In the genomic region with DNA sequence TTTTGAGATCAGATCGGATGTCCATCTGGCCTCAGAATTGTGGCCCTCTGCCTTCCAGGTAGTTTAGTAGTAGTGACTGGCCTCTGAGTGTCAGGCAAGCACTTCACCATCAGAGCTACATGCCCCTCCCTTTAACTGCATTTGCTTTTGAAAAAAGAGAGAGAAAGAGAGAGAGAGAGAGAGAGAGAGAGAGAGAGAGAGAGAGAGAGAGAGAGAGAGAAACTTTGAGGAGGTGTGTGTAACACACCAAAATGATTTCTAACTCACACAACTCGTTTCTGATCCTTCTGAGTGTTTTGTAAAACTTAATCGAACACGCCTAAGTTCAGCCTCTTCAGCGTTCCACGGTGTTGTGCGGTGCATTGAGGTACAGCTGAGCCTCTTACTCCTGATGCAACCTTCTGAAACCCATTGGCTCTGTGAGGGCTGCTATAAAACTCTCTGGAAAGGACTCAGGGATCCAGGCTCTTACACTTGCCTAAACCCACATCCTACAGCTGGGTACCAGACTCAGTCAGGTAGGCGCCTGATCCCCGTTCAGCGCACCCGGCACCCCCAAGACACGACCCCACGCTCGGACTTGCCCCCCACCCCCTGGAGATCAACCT, we compare ENCODE assay signal across 10 mouse cellular contexts. TPM values are rescaled to one million over a fixed set of nuclear protein-coding genes. Genes with fewer than 3 reads are reported as not detected.
A peak's percentile ranks its signal among the peaks of the same experiment; 100 is the strongest.
DNase-seq lines count a peak whose midpoint lies in the region; ATAC-seq lines count a peak whose summit lies in the region.
"Had no signal": no experiment of that assay in that cellular context is flagged by ENCODE, and none has a peak within 500 bp of the region (broad histone marks: within the 10 kb centered on the region; RNA-seq: fewer than 3 reads in every experiment).

No protein-coding gene starts in this region.

- no peak for DNase-seq in lung, adult 18-20 months
- no peak for DNase-seq in forebrain, embryonic 11.5 days (ENCODE audit: low spot score)
- DNase-seq in adrenal gland, adult 18-20 months (ENCODE audit: low spot score in 2 of 2) = no peak
- no peak for DNase-seq in right cerebral cortex, adult 18-20 months
- DNase-seq in kidney, adult 9 months = no peak

- peak overlapping the region; percentile 35; the same call in 1 of the 2 replicates for H3K9ac ChIP-seq in lung, embryonic 16.5 days (ENCODE audit: low read length)
- H3K9ac ChIP-seq in forebrain, embryonic 11.5 days (ENCODE audit: low read length) = no peak overlapping the region
- H3K9ac ChIP-seq in limb, embryonic 15.5 days = no peak overlapping the region
- H3K9ac ChIP-seq in stomach, embryonic 15.5 days = no peak overlapping the region
- H3K9ac ChIP-seq: liver, embryonic 14.5 days had no signal

- no peak overlapping the region for H3K27ac ChIP-seq in lung, embryonic 16.5 days (ENCODE audit: low read length)
- H3K27ac ChIP-seq in forebrain, embryonic 11.5 days (ENCODE audit: low read depth, low read length) = no peak overlapping the region
- H3K27ac ChIP-seq in limb, embryonic 15.5 days = no peak overlapping the region
- H3K27ac ChIP-seq in stomach, embryonic 15.5 days = no peak overlapping the region
- H3K27ac ChIP-seq: liver, embryonic 14.5 days had no signal

- H3K36me3 ChIP-seq in lung, embryonic 16.5 days (ENCODE audit: control insufficient read depth, insufficient read depth, low read length) = no peaks in the 10 kb centered on the region
- no peaks in the 10 kb centered on the region for H3K36me3 ChIP-seq in forebrain, embryonic 11.5 days (ENCODE audit: control insufficient read depth, insufficient read depth, low read length)
- H3K36me3 ChIP-seq in limb, embryonic 15.5 days = no peaks in the 10 kb centered on the region
- H3K36me3 ChIP-seq in stomach, embryonic 15.5 days = no peaks in the 10 kb centered on the region

- peaks cover 55% of the 10 kb centered on the region for H3K27me3 ChIP-seq in lung, embryonic 16.5 days (ENCODE audit: control insufficient read depth, insufficient read depth, low read depth, low read length)
- H3K27me3 ChIP-seq in forebrain, embryonic 11.5 days (ENCODE audit: control insufficient read depth, insufficient read depth, low read length) = peaks cover 47% of the 10 kb centered on the region
- peaks cover 80% of the 10 kb centered on the region for H3K27me3 ChIP-seq in limb, embryonic 15.5 days
- peaks cover 53% of the 10 kb centered on the region for H3K27me3 ChIP-seq in stomach, embryonic 15.5 days (replicated peaks)

- H3K4me1 ChIP-seq in lung, embryonic 16.5 days (replicated peaks; ENCODE audit: control insufficient read depth, insufficient read depth, low read length) = peaks cover 9% of the 10 kb centered on the region
- H3K4me1 ChIP-seq in forebrain, embryonic 11.5 days (replicated peaks; ENCODE audit: control insufficient read depth, insufficient read depth, low read length) = peaks cover 8% of the 10 kb centered on the region
- H3K4me1 ChIP-seq in limb, embryonic 15.5 days = peaks cover 18% of the 10 kb centered on the region
- H3K4me1 ChIP-seq in stomach, embryonic 15.5 days = peaks cover 8% of the 10 kb centered on the region; the same call in 1 of the 2 replicates

- no peaks in the 10 kb centered on the region for H3K9me3 ChIP-seq in lung, embryonic 16.5 days (ENCODE audit: control insufficient read depth, low read length)
- H3K9me3 ChIP-seq in forebrain, embryonic 11.5 days (ENCODE audit: control insufficient read depth, low read length) = no peaks in the 10 kb centered on the region
- H3K9me3 ChIP-seq in limb, embryonic 15.5 days = no peaks in the 10 kb centered on the region
- H3K9me3 ChIP-seq in stomach, embryonic 15.5 days = no peaks in the 10 kb centered on the region

- peak overlapping the region; percentile 51 for H3K4me2 ChIP-seq in lung, embryonic 16.5 days (ENCODE audit: low read depth, low read length)
- peak overlapping the region; percentile 34 for H3K4me2 ChIP-seq in forebrain, embryonic 11.5 days (ENCODE audit: low read depth, low read length, severe bottlenecking)
- H3K4me2 ChIP-seq in limb, embryonic 15.5 days = peak overlapping the region; percentile 32
- H3K4me2 ChIP-seq in stomach, embryonic 15.5 days = peak overlapping the region; percentile 53

- WGBS in lung, embryonic 16.5 days = 4% methylated on average over 14 of the region's 14 CpGs
- 2% methylated on average over 14 of the region's 14 CpGs for WGBS in forebrain, embryonic 11.5 days
- 3% methylated on average over 14 of the region's 14 CpGs for WGBS in limb, embryonic 15.5 days
- WGBS in stomach, embryonic 15.5 days = 3% methylated on average over 14 of the region's 14 CpGs

- ATAC-seq in lung, embryonic 16.5 days (ENCODE audit: low read depth) = no peak
- ATAC-seq in forebrain, embryonic 11.5 days (replicated peaks; ENCODE audit: low FRiP score) = no peak
- ATAC-seq in limb, embryonic 15.5 days (ENCODE audit: insufficient number of reproducible peaks, low FRiP score, low TSS enrichment, low read depth) = no peak
- ATAC-seq in stomach, embryonic 15.5 days (ENCODE audit: insufficient read depth, low FRiP score, low read depth) = no peak

- H3K4me3 ChIP-seq in lung, embryonic 16.5 days (ENCODE audit: low read length) = peak overlapping the region; percentile 35
- H3K4me3 ChIP-seq in forebrain, embryonic 11.5 days (ENCODE audit: low read depth, low read length) = peak overlapping the region; percentile 20
- peak overlapping the region; percentile 16 for H3K4me3 ChIP-seq in limb, embryonic 15.5 days
- H3K4me3 ChIP-seq in stomach, embryonic 15.5 days (replicated peaks) = peak overlapping the region; percentile 30
- H3K4me3 ChIP-seq: erythroblast, embryonic 14.5 days had no signal

RNA-seq across cellular contexts. Expression of a gene that starts 0.6 kb away (rescaled TPM):
- 0.16 and 0.50 TPM in 2 replicates for polyA plus RNA-seq in lung, embryonic 16.5 days (2015; fragmentation: Nextera tagmentation; extraction: Ambion mirVana)
- 0.25 TPM in 1 of 2 replicates, not detected in the other for polyA plus RNA-seq in forebrain, embryonic 11.5 days (2014; fragmentation: Nextera tagmentation; extraction: Ambion mirVana)
- not detected in 2 replicates for polyA plus RNA-seq in limb, embryonic 15.5 days (2015; fragmentation: Nextera tagmentation; extraction: Ambion mirVana)
- 8.9 and 9.6 TPM in 2 replicates for polyA plus RNA-seq in stomach, embryonic 15.5 days (2015; fragmentation: Nextera tagmentation; extraction: Ambion mirVana)
- not detected for total RNA-seq in adrenal gland, adult 18-20 months (2021)
- polyA plus RNA-seq: erythroblast, embryonic 14.5 days had no signal
